Comparison of ENCODE assay signal across 8 mouse cellular contexts in genomic region chr8:90869071-90869919, GRCm38 (mm10). TPM values are rescaled to one million over a fixed set of nuclear protein-coding genes. Genes with fewer than 3 reads are reported as not detected.
DNase-seq lines count a peak whose midpoint lies in the region; ATAC-seq and TF ChIP-seq lines count a peak whose summit lies in the region.

No protein-coding gene starts in this region.

- peak; percentile 86 for ATAC-seq in common myeloid progenitor, adult 5-6 weeks (replicated peaks; ENCODE audit: low read depth, poor library complexity, severe bottlenecking)
- ATAC-seq in intestine, postnatal 0 days = peak; percentile 85
- no peak for ATAC-seq in inflammation-experienced regulatory T-cells, adult 6 months

- H3K4me2 ChIP-seq in intestine, postnatal 0 days (replicated peaks; ENCODE audit: low read depth) = peak overlapping the region; percentile 54

- H3K4me1 ChIP-seq in intestine, postnatal 0 days (replicated peaks; ENCODE audit: control insufficient read depth, insufficient read depth, low read length) = peaks cover 20% of the 10 kb centered on the region
- peaks cover 42% of the 10 kb centered on the region for H3K4me1 ChIP-seq in megakaryocyte, embryonic 14.5 days

- no peaks in the 10 kb centered on the region for H3K9me3 ChIP-seq in intestine, postnatal 0 days (ENCODE audit: control insufficient read depth)
- no peaks in the 10 kb centered on the region for H3K9me3 ChIP-seq in megakaryocyte, embryonic 14.5 days

- H3K4me3 ChIP-seq in intestine, postnatal 0 days (ENCODE audit: low read depth, low read length) = no peak overlapping the region
- H3K4me3 ChIP-seq in megakaryocyte, embryonic 14.5 days (replicated peaks) = peak overlapping the region; percentile 79

- no peaks in the 10 kb centered on the region for H3K27me3 ChIP-seq in intestine, postnatal 0 days (replicated peaks; ENCODE audit: control insufficient read depth, insufficient read depth, low read length)
- H3K27me3 ChIP-seq in megakaryocyte, embryonic 14.5 days (replicated peaks) = peaks cover 2% of the 10 kb centered on the region

- WGBS in intestine, postnatal 0 days = 30% methylated on average over 18 of the region's 18 CpGs

- H3K27ac ChIP-seq in intestine, postnatal 0 days (ENCODE audit: low read depth, low read length) = peak overlapping the region; percentile 65

- H3K36me3 ChIP-seq in intestine, postnatal 0 days (ENCODE audit: control insufficient read depth, insufficient read depth) = no peaks in the 10 kb centered on the region
- H3K36me3 ChIP-seq in megakaryocyte, embryonic 14.5 days (replicated peaks; ENCODE audit: low read length) = no peaks in the 10 kb centered on the region

- intact Hi-C loops in gastrocnemius, postnatal 36 days (cut with DNase I) = loop anchor here (5.0 kb wide), 1 partner anchor 42 kb away; the partner anchor contains the start of gene Chd9
- intact Hi-C loops in left cerebral cortex, postnatal 25 days (cut with DNase I) = loop anchor here (1.0 to 2.0 kb wide), 4 partner anchors 8 to 40 kb away; partner anchors contain the start of gene Chd9

- H3K9ac ChIP-seq in intestine, postnatal 0 days (ENCODE audit: low read depth, low read length) = no peak overlapping the region; the same call in 1 of the 2 replicates

- no peak for TF ChIP-seq CTCF in intestine, postnatal 0 days (IDR thresholded peaks at IDR 0.05; ENCODE audit: low read depth)

- DNase-seq in adrenal gland, adult (ENCODE audit: inconsistent age in 2 of 2, low spot score in 1 of 2) = peak; percentile 94 to 97
- DNase-seq in gastrocnemius, postnatal 36 days = peak; percentile 88 to 94
- DNase-seq in left cerebral cortex, postnatal 25 days (ENCODE audit: low spot score in 2 of 2) = peak; percentile 77 to 91
- peak; percentile 69 to 76 for DNase-seq in right cerebral cortex, postnatal 36 days (ENCODE audit: low spot score in 2 of 2)

RNA-seq across cellular contexts. Expression of gene Chd9, which starts 41.1 kb away (rescaled TPM):
- 57.2 and 83.1 TPM in 2 replicates for total RNA-seq in common myeloid progenitor, adult 5-6 weeks (2017)
- total RNA-seq in gastrocnemius, postnatal 36 days (2021) = 10 to 100 TPM; 47.5 to 68.0 TPM
- polyA plus RNA-seq in intestine, postnatal 0 days (2015; fragmentation: Nextera tagmentation; extraction: Ambion mirVana) = 234 and 236 TPM in 2 replicates
- total RNA-seq in left cerebral cortex, postnatal 25 days (2021) = 100 to 1,000 TPM; 194 to 203 TPM
- polyA plus RNA-seq in megakaryocyte, embryonic 14.5 days (2012; ENCODE audit: insufficient read depth, low replicate concordance) = 0.17 and 0.65 TPM in 2 replicates
- 100 to 1,000 TPM in 2 of 3 experiments, 10 to 100 TPM in 1; 77.2 to 213 (median 144) TPM for polyA plus RNA-seq in inflammation-experienced regulatory T-cells, adult 6 months (2017; shearing (Covaris generic))

RNA-seq across cellular contexts. Expression of gene Gm19935, which starts 52.1 kb away (rescaled TPM):
- not detected in 2 replicates for total RNA-seq in common myeloid progenitor, adult 5-6 weeks (2017)
- not detected for total RNA-seq in gastrocnemius, postnatal 36 days (2021)
- polyA plus RNA-seq in intestine, postnatal 0 days (2015; fragmentation: Nextera tagmentation; extraction: Ambion mirVana) = 0.16 TPM in 1 of 2 replicates, not detected in the other
- 1 to 10 TPM in 1 of 2 experiments, under 1 TPM in 1; 0.92 to 1.0 TPM for total RNA-seq in left cerebral cortex, postnatal 25 days (2021)
- not detected in 2 replicates for polyA plus RNA-seq in megakaryocyte, embryonic 14.5 days (2012; ENCODE audit: insufficient read depth, low replicate concordance)
- not detected for polyA plus RNA-seq in inflammation-experienced regulatory T-cells, adult 6 months (2017; shearing (Covaris generic))
